Mouse (Mus musculus): ENCODE measurements around the gene H2-M10.6. TPM values are rescaled to one million over a fixed set of nuclear protein-coding genes. Genes with fewer than 3 reads are reported as not detected.
"Not testable (repeated sequence)": the region's sequence is repeated elsewhere in the genome, so short reads cannot be mapped to it uniquely, and the experiment has no call there.

The H2-M10.6 gene
- polyA plus RNA-seq (2015; fragmentation: Nextera tagmentation; extraction: Ambion mirVana): not detected in 2 replicates

- H3K27me3 ChIP-seq: no peaks in the 10 kb centered on the region
- ATAC-seq: no peak
- no peak within 1 kb of the TSS for H3K27ac ChIP-seq
- no peak within 1 kb of the TSS for H3K9ac ChIP-seq (replicated peaks)
- no peaks in the 10 kb centered on the region for H3K9me3 ChIP-seq
- no peaks in the 10 kb centered on the region for H3K4me1 ChIP-seq (replicated peaks)
- no peaks in the 10 kb centered on the region for H3K36me3 ChIP-seq
- no peak within 1 kb of the TSS for H3K4me2 ChIP-seq (replicated peaks)
- no peak within 1 kb of the TSS for H3K4me3 ChIP-seq (replicated peaks)
Measured at GRCm38 (mm10) chr17:36811871-36812270, at the start of gene H2-M10.6. Gene H2-M10.6, plus strand, starts transcription at chr17:36812171.

- Histone ChIP-seq H3K9me3 (no peaks in the 10 kb centered on the region), H3K27ac (no peak overlapping the region), H3K4me1 (replicated peaks) (no peaks in the 10 kb centered on the region), H3K4me2 (replicated peaks) (no peak overlapping the region), H3K9ac (replicated peaks) (no peak overlapping the region), H3K4me3 (replicated peaks) (no peak overlapping the region), H3K27me3 (no peaks in the 10 kb centered on the region), H3K36me3 (no peaks in the 10 kb centered on the region)
- 52% methylated on average over 2 of the region's 2 CpGs for WGBS
- no peak for ATAC-seq
Measured at GRCm38 (mm10) chr17:36763816-36764215, 48.2 kb upstream of the H2-M10.6 start.

- not testable (repeated sequence) for H3K9me3 ChIP-seq
- ATAC-seq: 0 out of 2 replicates have a peak, but pooled peaks have one; percentile 27
Measured at GRCm38 (mm10) chr17:36764244-36764643, 47.7 kb upstream of the H2-M10.6 start.

GRCm38 (mm10) chr17:36765403-36765802 is 46.6 kb upstream of the H2-M10.6 start:
- not testable (repeated sequence) for H3K9me3 ChIP-seq; H3K27ac ChIP-seq; H3K9ac ChIP-seq (replicated peaks); H3K4me3 ChIP-seq (replicated peaks); H3K36me3 ChIP-seq; ATAC-seq; H3K27me3 ChIP-seq; H3K4me2 ChIP-seq (replicated peaks); H3K4me1 ChIP-seq (replicated peaks)
- 84% methylated on average over 2 of the region's 2 CpGs for WGBS

More at GRCm38 (mm10) chr17:36764244-36764643, 47.7 kb upstream of the H2-M10.6 start:
- H3K4me3 ChIP-seq (replicated peaks); H3K27me3 ChIP-seq; H3K4me1 ChIP-seq (replicated peaks); H3K36me3 ChIP-seq; H3K27ac ChIP-seq; H3K9ac ChIP-seq (replicated peaks); H3K4me2 ChIP-seq (replicated peaks): not testable (repeated sequence)
- WGBS: 26% methylated on average over 2 of the region's 2 CpGs

GRCm38 (mm10) chr17:36772610-36773009 is 39.4 kb upstream of the H2-M10.6 start, which contains the start of gene H2-M10.5:
Gene H2-M10.5, plus strand, starts transcription at chr17:36772910.
- not testable (repeated sequence) for H3K27me3 ChIP-seq; H3K36me3 ChIP-seq; H3K4me3 ChIP-seq (replicated peaks); H3K9ac ChIP-seq (replicated peaks); H3K27ac ChIP-seq; ATAC-seq; H3K9me3 ChIP-seq; H3K4me2 ChIP-seq (replicated peaks); H3K4me1 ChIP-seq (replicated peaks)
- 94% methylated on average over 2 of the region's 2 CpGs for WGBS

- Histone ChIP-seq H3K9me3 (no peaks in the 10 kb centered on the region), H3K4me2 (replicated peaks) (no peak overlapping the region), H3K27ac (no peak overlapping the region), H3K4me1 (replicated peaks) (no peaks in the 10 kb centered on the region), H3K36me3 (no peaks in the 10 kb centered on the region), H3K4me3 (replicated peaks) (no peak overlapping the region), H3K9ac (replicated peaks) (no peak overlapping the region), H3K27me3 (no peaks in the 10 kb centered on the region)
- 78% methylated on average over 3 of the region's 3 CpGs for WGBS
- ATAC-seq: no peak
Measured at GRCm38 (mm10) chr17:36781533-36781932, 30.4 kb upstream of the H2-M10.6 start.

- not testable (repeated sequence) for H3K36me3 ChIP-seq; H3K9ac ChIP-seq (replicated peaks); H3K4me3 ChIP-seq (replicated peaks); H3K4me1 ChIP-seq (replicated peaks); H3K27ac ChIP-seq; H3K9me3 ChIP-seq; H3K4me2 ChIP-seq (replicated peaks); H3K27me3 ChIP-seq
- WGBS: 44% methylated on average over 1 of the region's 1 CpGs
- 0 out of 2 replicates have a peak, but pooled peaks have one; percentile 65 for ATAC-seq
Measured at GRCm38 (mm10) chr17:36786483-36786886, 25.5 kb upstream of the H2-M10.6 start.

- WGBS: 82% methylated on average over 2 of the region's 2 CpGs
- H3K4me2 ChIP-seq (replicated peaks): no peak overlapping the region
- no peak overlapping the region for H3K9ac ChIP-seq (replicated peaks)
- H3K27me3 ChIP-seq: 0 out of 2 replicates have a peak, but pooled peaks cover 2% of the 10 kb centered on the region
- H3K36me3 ChIP-seq: no peaks in the 10 kb centered on the region
- H3K27ac ChIP-seq: no peak overlapping the region
- H3K9me3 ChIP-seq: no peaks in the 10 kb centered on the region
- H3K4me3 ChIP-seq (replicated peaks): no peak overlapping the region
- ATAC-seq: peak; percentile 65; the same call in 1 of the 2 replicates
- no peaks in the 10 kb centered on the region for H3K4me1 ChIP-seq (replicated peaks)
Measured at GRCm38 (mm10) chr17:36788351-36788750, 23.6 kb upstream of the H2-M10.6 start.

- H3K9ac ChIP-seq (replicated peaks); H3K9me3 ChIP-seq; H3K4me2 ChIP-seq (replicated peaks); H3K4me3 ChIP-seq (replicated peaks); H3K4me1 ChIP-seq (replicated peaks); H3K36me3 ChIP-seq; H3K27ac ChIP-seq; H3K27me3 ChIP-seq: not testable (repeated sequence)
- peak; percentile 88 for ATAC-seq
Measured at GRCm38 (mm10) chr17:36788801-36789200, 23.2 kb upstream of the H2-M10.6 start.

GRCm38 (mm10) chr17:36799493-36799892 is 12.5 kb upstream of the H2-M10.6 start:
- 93% methylated on average over 10 of the region's 10 CpGs for WGBS
- H3K9me3 ChIP-seq: no peaks in the 10 kb centered on the region
- H3K4me2 ChIP-seq (replicated peaks): no peak overlapping the region
- no peaks in the 10 kb centered on the region for H3K27me3 ChIP-seq
- H3K36me3 ChIP-seq: no peaks in the 10 kb centered on the region
- no peak overlapping the region for H3K9ac ChIP-seq (replicated peaks)
- H3K4me1 ChIP-seq (replicated peaks): no peaks in the 10 kb centered on the region
- H3K4me3 ChIP-seq (replicated peaks): no peak overlapping the region
- no peak for ATAC-seq
- no peak overlapping the region for H3K27ac ChIP-seq

- not testable (repeated sequence) for H3K36me3 ChIP-seq; H3K27ac ChIP-seq; ATAC-seq; H3K4me2 ChIP-seq (replicated peaks); H3K9me3 ChIP-seq; H3K4me1 ChIP-seq (replicated peaks); H3K27me3 ChIP-seq; H3K4me3 ChIP-seq (replicated peaks); H3K9ac ChIP-seq (replicated peaks)
- WGBS: 73% methylated on average over 4 of the region's 4 CpGs
Measured at GRCm38 (mm10) chr17:36799921-36800462, 12.0 kb upstream of the H2-M10.6 start.

- H3K27ac ChIP-seq: no peak overlapping the region
- no peak overlapping the region for H3K9ac ChIP-seq (replicated peaks)
- H3K9me3 ChIP-seq: no peaks in the 10 kb centered on the region
- peak; percentile 35 for ATAC-seq
- no peaks in the 10 kb centered on the region for H3K27me3 ChIP-seq
- H3K4me1 ChIP-seq (replicated peaks): no peaks in the 10 kb centered on the region
- H3K4me2 ChIP-seq (replicated peaks): no peak overlapping the region
- H3K36me3 ChIP-seq: no peaks in the 10 kb centered on the region
- H3K4me3 ChIP-seq (replicated peaks): no peak overlapping the region
Measured at GRCm38 (mm10) chr17:36824005-36824404, 12.0 kb downstream of the H2-M10.6 start.

GRCm38 (mm10) chr17:36825525-36825924 is 13.6 kb downstream of the H2-M10.6 start:
- H3K4me1 ChIP-seq (replicated peaks): no peaks in the 10 kb centered on the region
- no peak overlapping the region for H3K27ac ChIP-seq
- H3K4me3 ChIP-seq (replicated peaks): no peak overlapping the region
- H3K4me2 ChIP-seq (replicated peaks): no peak overlapping the region
- ATAC-seq: peak; percentile 65; the same call in 1 of the 2 replicates
- no peak overlapping the region for H3K9ac ChIP-seq (replicated peaks)
- H3K27me3 ChIP-seq: no peaks in the 10 kb centered on the region
- no peaks in the 10 kb centered on the region for H3K9me3 ChIP-seq
- no peaks in the 10 kb centered on the region for H3K36me3 ChIP-seq
- WGBS: 25% methylated on average over 4 of the region's 4 CpGs

Data from midbrain, embryonic 13.5 days (tissue).